Mouse (Mus musculus): ENCODE measurements around the gene Tbc1d22a.
A peak's percentile ranks its signal among the peaks of the same experiment; 100 is the strongest.

The Tbc1d22a gene

GRCm38 (mm10) chr15:86236252-86236651 lies 22.0 kb downstream of the Tbc1d22a start:
- DNase-seq (ENCODE audit: low read depth): peak; percentile 72

- no peak for DNase-seq (ENCODE audit: low read depth)
Measured at GRCm38 (mm10) chr15:86238076-86238475, 23.8 kb downstream of the Tbc1d22a start.

- DNase-seq (ENCODE audit: low read depth): no peak
Measured at GRCm38 (mm10) chr15:86239068-86239467, 24.8 kb downstream of the Tbc1d22a start.

- DNase-seq (ENCODE audit: low read depth): peak; percentile 43
Measured at GRCm38 (mm10) chr15:86239801-86240200, 25.5 kb downstream of the Tbc1d22a start.

GRCm38 (mm10) chr15:86243708-86244107 lies 29.4 kb downstream of the Tbc1d22a start:
- peak; percentile 79 for DNase-seq (ENCODE audit: low read depth)

- no peak for DNase-seq (ENCODE audit: low read depth)
Measured at GRCm38 (mm10) chr15:86244380-86244779, 30.1 kb downstream of the Tbc1d22a start.

GRCm38 (mm10) chr15:86250269-86250668 lies 36.0 kb downstream of the Tbc1d22a start:
- peak; percentile 78 for DNase-seq (ENCODE audit: low read depth)

GRCm38 (mm10) chr15:86252130-86252529 lies 37.9 kb downstream of the Tbc1d22a start:
- DNase-seq (ENCODE audit: low read depth): no peak

- DNase-seq (ENCODE audit: low read depth): no peak
Measured at GRCm38 (mm10) chr15:86252684-86253083, 38.4 kb downstream of the Tbc1d22a start.

GRCm38 (mm10) chr15:86253411-86253810 lies 39.2 kb downstream of the Tbc1d22a start:
- no peak for DNase-seq (ENCODE audit: low read depth)

- DNase-seq (ENCODE audit: low read depth): no peak
Measured at GRCm38 (mm10) chr15:86256201-86256600, 41.9 kb downstream of the Tbc1d22a start.

GRCm38 (mm10) chr15:86256728-86257179 lies 42.5 kb downstream of the Tbc1d22a start:
- DNase-seq (ENCODE audit: low read depth): no peak

GRCm38 (mm10) chr15:86257916-86258685 lies 43.8 kb downstream of the Tbc1d22a start:
- no peak for DNase-seq (ENCODE audit: low read depth)

GRCm38 (mm10) chr15:86259233-86259632 lies 45.0 kb downstream of the Tbc1d22a start:
- no peak for DNase-seq (ENCODE audit: low read depth)

GRCm38 (mm10) chr15:86260111-86260510 lies 45.9 kb downstream of the Tbc1d22a start:
- no peak for DNase-seq (ENCODE audit: low read depth)

- DNase-seq (ENCODE audit: low read depth): no peak
Measured at GRCm38 (mm10) chr15:86264389-86264788, 50.1 kb downstream of the Tbc1d22a start.

- no peak for DNase-seq (ENCODE audit: low read depth)
Measured at GRCm38 (mm10) chr15:86264803-86265202, 50.5 kb downstream of the Tbc1d22a start.

GRCm38 (mm10) chr15:86266975-86267374 lies 52.7 kb downstream of the Tbc1d22a start:
- DNase-seq (ENCODE audit: low read depth): no peak

GRCm38 (mm10) chr15:86268526-86268925 lies 54.3 kb downstream of the Tbc1d22a start:
- DNase-seq (ENCODE audit: low read depth): no peak

- DNase-seq (ENCODE audit: low read depth): no peak
Measured at GRCm38 (mm10) chr15:86275754-86276153, 61.5 kb downstream of the Tbc1d22a start.

- no peak for DNase-seq (ENCODE audit: low read depth)
Measured at GRCm38 (mm10) chr15:86276538-86277264, 62.4 kb downstream of the Tbc1d22a start.

GRCm38 (mm10) chr15:86277428-86277827 lies 63.2 kb downstream of the Tbc1d22a start:
- no peak for DNase-seq (ENCODE audit: low read depth)
